ENCODE assay signal across 8 mouse cellular contexts in the genomic region with DNA sequence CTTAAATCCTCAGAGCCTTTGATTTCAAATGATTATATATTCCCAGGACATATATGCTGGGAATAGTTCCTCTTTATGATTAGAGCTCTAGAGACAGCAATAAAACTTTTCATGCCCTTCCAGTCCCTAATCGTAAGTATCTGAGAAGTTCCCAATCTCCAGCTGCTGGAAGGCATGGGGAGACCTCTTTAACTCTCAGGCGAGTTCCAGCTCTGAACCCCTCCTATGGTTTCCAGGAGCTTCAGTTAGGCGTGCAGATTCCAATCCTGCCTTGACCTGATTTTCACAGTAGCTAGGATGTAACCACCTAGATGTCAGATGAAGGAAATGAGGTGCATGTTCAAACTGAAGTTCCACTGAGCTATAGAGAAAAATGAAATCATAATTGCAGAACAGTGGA. TPM values are rescaled to one million over a fixed set of nuclear protein-coding genes. Genes with fewer than 3 reads are reported as not detected.
DNase-seq lines count a peak whose midpoint lies in the region; ATAC-seq and TF ChIP-seq lines count a peak whose summit lies in the region.

No protein-coding gene starts in this region.

- H3K4me2 ChIP-seq in limb, embryonic 14.5 days (replicated peaks; ENCODE audit: low read depth, low read length, severe bottlenecking), result peak overlapping the region; percentile 63
- H3K4me2 ChIP-seq in stomach, embryonic 14.5 days (replicated peaks; ENCODE audit: low read depth, low read length), result peak overlapping the region; percentile 70

- no peak for TF ChIP-seq CTCF in cerebellum, adult 2 months (IDR thresholded peaks at IDR 0.05; ENCODE audit: borderline replicate concordance, insufficient read depth, low read depth, low read length)
- TF ChIP-seq CTCF in testis, adult 2 months (IDR thresholded peaks at IDR 0.05; ENCODE audit: control insufficient read depth, insufficient read depth, insufficient replicate concordance, low read depth, low read length), result no peak

- no peak overlapping the region for H3K27ac ChIP-seq in cerebellum, adult 2 months (ENCODE audit: insufficient read depth, low read length)
- H3K27ac ChIP-seq in testis, adult 2 months (ENCODE audit: control insufficient read depth, insufficient read depth, low read depth, low read length), result no peak overlapping the region
- no peak overlapping the region for H3K27ac ChIP-seq in limb, embryonic 14.5 days (replicated peaks; ENCODE audit: low read depth, low read length)
- H3K27ac ChIP-seq in stomach, embryonic 14.5 days (ENCODE audit: low read length), result peak overlapping the region; percentile 89; the same call in 1 of the 2 replicates

- H3K4me3 ChIP-seq in cerebellum, adult 2 months (replicated peaks; ENCODE audit: insufficient read depth, low read depth, low read length), result peak overlapping the region; percentile 78
- peak overlapping the region; percentile 86; the same call in 1 of the 2 replicates for H3K4me3 ChIP-seq in testis, adult 2 months (ENCODE audit: control insufficient read depth, low read depth, low read length)
- peak overlapping the region; percentile 59 for H3K4me3 ChIP-seq in limb, embryonic 14.5 days (replicated peaks; ENCODE audit: low read length)
- H3K4me3 ChIP-seq in stomach, embryonic 14.5 days (ENCODE audit: low read depth, low read length), result peak overlapping the region; percentile 75

- TF ChIP-seq POLR2A in cerebellum, adult 2 months (IDR thresholded peaks at IDR 0.05; ENCODE audit: borderline replicate concordance, insufficient read depth, low read length), result no peak
- no peak for TF ChIP-seq POLR2A in testis, adult 2 months (IDR thresholded peaks at IDR 0.05; ENCODE audit: control insufficient read depth, low read depth, low read length)
- no peak for TF ChIP-seq POLR2A in limb, embryonic 14.5 days (IDR thresholded peaks at IDR 0.05; ENCODE audit: borderline replicate concordance, extremely low read depth, insufficient read depth, insufficient read length)

- no peaks in the 10 kb centered on the region for H3K27me3 ChIP-seq in cerebellum, adult 2 months (ENCODE audit: control insufficient read depth, insufficient read depth, low read length)
- H3K27me3 ChIP-seq in testis, adult 2 months (ENCODE audit: control insufficient read depth, insufficient read depth, low read length), result no peaks in the 10 kb centered on the region
- H3K27me3 ChIP-seq in limb, embryonic 14.5 days (ENCODE audit: control insufficient read depth, insufficient read depth, low read length), result no peaks in the 10 kb centered on the region
- no peaks in the 10 kb centered on the region for H3K27me3 ChIP-seq in stomach, embryonic 14.5 days (ENCODE audit: control insufficient read depth, insufficient read depth, low read length)

- WGBS in cerebellum, adult 2 months, result under 1% methylated on average over 3 of the region's 3 CpGs
- 3% methylated on average over 3 of the region's 3 CpGs for WGBS in limb, embryonic 14.5 days
- WGBS in stomach, embryonic 14.5 days, result 2% methylated on average over 3 of the region's 3 CpGs

- no peak for ATAC-seq in limb, embryonic 14.5 days (ENCODE audit: low FRiP score, low read depth)
- no peak for ATAC-seq in stomach, embryonic 14.5 days (ENCODE audit: insufficient number of reproducible peaks, insufficient read depth, low FRiP score, low read depth)

- H3K4me1 ChIP-seq in cerebellum, adult 2 months (ENCODE audit: control insufficient read depth, insufficient read depth, low read length), result peaks cover 5% of the 10 kb centered on the region; the same call in 1 of the 2 replicates
- H3K4me1 ChIP-seq in testis, adult 2 months (ENCODE audit: control insufficient read depth, insufficient read depth, low read length), result 0 out of 2 replicates have a peak, but pooled peaks cover 3% of the 10 kb centered on the region
- peaks cover 15% of the 10 kb centered on the region; the same call in 1 of the 2 replicates for H3K4me1 ChIP-seq in limb, embryonic 14.5 days (ENCODE audit: control insufficient read depth, insufficient read depth, low read length)
- peaks cover 18% of the 10 kb centered on the region; the same call in 1 of the 2 replicates for H3K4me1 ChIP-seq in stomach, embryonic 14.5 days (ENCODE audit: control insufficient read depth, insufficient read depth, low read length)

- H3K9ac ChIP-seq in limb, embryonic 14.5 days (ENCODE audit: low read depth, low read length, severe bottlenecking), result peak overlapping the region; percentile 80
- peak overlapping the region; percentile 74 for H3K9ac ChIP-seq in stomach, embryonic 14.5 days (replicated peaks; ENCODE audit: low read depth, low read length)

- no peaks in the 10 kb centered on the region for H3K36me3 ChIP-seq in testis, adult 2 months (ENCODE audit: control insufficient read depth, insufficient read depth, low read length)
- peaks cover 1% of the 10 kb centered on the region; the same call in 1 of the 2 replicates for H3K36me3 ChIP-seq in limb, embryonic 14.5 days (ENCODE audit: control insufficient read depth, insufficient read depth, low read length)
- H3K36me3 ChIP-seq in stomach, embryonic 14.5 days (ENCODE audit: control insufficient read depth, insufficient read depth, low read length), result no peaks in the 10 kb centered on the region

- DNase-seq in cerebellum, adult 2 months, result peak in 1 of 2 experiments; percentile 13
- DNase-seq in cerebellum, adult 18-20 months, result no peak
- no peak for DNase-seq in testis, postnatal 14 days (ENCODE audit: low spot score)
- no peak for DNase-seq in limb, embryonic 14.5 days (ENCODE audit: low spot score)
- no peak for DNase-seq in ovary, postnatal 36 days (ENCODE audit: low spot score)
- no peak for DNase-seq in yolk sac, embryonic 10.5 days (ENCODE audit: low spot score)

- H3K9me3 ChIP-seq in limb, embryonic 14.5 days (ENCODE audit: control insufficient read depth, low read length), result no peaks in the 10 kb centered on the region
- H3K9me3 ChIP-seq in stomach, embryonic 14.5 days (ENCODE audit: control insufficient read depth, low read depth, low read length), result no peaks in the 10 kb centered on the region

RNA-seq across cellular contexts. Expression of a gene that starts 0.8 kb away (rescaled TPM):
- 16.0 and 17.0 TPM in 2 replicates for polyA plus RNA-seq in cerebellum, adult 2 months (2012; rRNA removed)
- polyA plus RNA-seq in testis, adult 2 months (2012; rRNA removed), result 5.9 and 6.9 TPM in 2 replicates
- polyA plus RNA-seq in limb, embryonic 14.5 days (2012; rRNA removed), result 26.2 and 28.2 TPM in 2 replicates
- 52.2 and 56.8 TPM in 2 replicates for polyA plus RNA-seq in limb, embryonic 14.5 days (2014; fragmentation: Nextera tagmentation; extraction: Ambion mirVana)
- 69.1 and 73.1 TPM in 2 replicates for polyA plus RNA-seq in stomach, embryonic 14.5 days (2014; fragmentation: Nextera tagmentation; extraction: Ambion mirVana)

RNA-seq across cellular contexts. Expression of a gene that starts 29.2 kb away (rescaled TPM):
- not detected in 2 replicates for polyA plus RNA-seq in cerebellum, adult 2 months (2012; rRNA removed)
- polyA plus RNA-seq in testis, adult 2 months (2012; rRNA removed), result not detected in 2 replicates
- polyA plus RNA-seq in limb, embryonic 14.5 days (2012; rRNA removed), result 0.04 and 0.09 TPM in 2 replicates
- polyA plus RNA-seq in limb, embryonic 14.5 days (2014; fragmentation: Nextera tagmentation; extraction: Ambion mirVana), result not detected in 2 replicates
- not detected in 2 replicates for polyA plus RNA-seq in stomach, embryonic 14.5 days (2014; fragmentation: Nextera tagmentation; extraction: Ambion mirVana)
